Mouse (Mus musculus): ENCODE results near the gene Slc16a7. TPM values are rescaled to one million over a fixed set of nuclear protein-coding genes. Genes with fewer than 3 reads are reported as not detected.

Slc16a7 gene
- polyA plus RNA-seq, 1 experiment from 2014 or later: 10.2 TPM

- Histone ChIP-seq H3K4me2 (ENCODE audit: low read length) (no peak overlapping the region), H3K36me3 (ENCODE audit: control insufficient read depth, insufficient read depth) (no peaks in the 10 kb centered on the region), H3K9ac (replicated peaks; ENCODE audit: low read depth, low read length) (no peak overlapping the region), H3K4me1 (replicated peaks; ENCODE audit: control insufficient read depth, insufficient read depth, low read length) (no peaks in the 10 kb centered on the region), H3K9me3 (ENCODE audit: control insufficient read depth, low read length) (no peaks in the 10 kb centered on the region), H3K27ac (ENCODE audit: low read length) (no peak overlapping the region), H3K27me3 (replicated peaks; ENCODE audit: control insufficient read depth, insufficient read depth, low read length) (no peaks in the 10 kb centered on the region), H3K4me3 (replicated peaks; ENCODE audit: low read length) (no peak overlapping the region)
- 86% methylated on average over 9 of the region's 9 CpGs for WGBS
- no peak for ATAC-seq
These were observed 98.9 kb downstream of the Slc16a7 start for GRCm38 (mm10) chr10:125290320-125290719.

GRCm38 (mm10) chr10:125288560-125288959 lies 100.7 kb downstream of the Slc16a7 start:
- WGBS: 56% methylated on average over 6 of the region's 6 CpGs
- no peaks in the 10 kb centered on the region for H3K9me3 ChIP-seq (ENCODE audit: control insufficient read depth, low read length)
- no peak overlapping the region for H3K4me3 ChIP-seq (replicated peaks; ENCODE audit: low read length)
- H3K9ac ChIP-seq (replicated peaks; ENCODE audit: low read depth, low read length): no peak overlapping the region
- no peaks in the 10 kb centered on the region for H3K4me1 ChIP-seq (replicated peaks; ENCODE audit: control insufficient read depth, insufficient read depth, low read length)
- no peaks in the 10 kb centered on the region for H3K36me3 ChIP-seq (ENCODE audit: control insufficient read depth, insufficient read depth)
- no peaks in the 10 kb centered on the region for H3K27me3 ChIP-seq (replicated peaks; ENCODE audit: control insufficient read depth, insufficient read depth, low read length)
- ATAC-seq: no peak
- H3K4me2 ChIP-seq (ENCODE audit: low read length): no peak overlapping the region
- H3K27ac ChIP-seq (ENCODE audit: low read length): no peak overlapping the region

- Histone ChIP-seq H3K9ac (replicated peaks; ENCODE audit: low read depth, low read length) (no peak overlapping the region), H3K27me3 (replicated peaks; ENCODE audit: control insufficient read depth, insufficient read depth, low read length) (no peaks in the 10 kb centered on the region), H3K27ac (ENCODE audit: low read length) (no peak overlapping the region), H3K36me3 (ENCODE audit: control insufficient read depth, insufficient read depth) (no peaks in the 10 kb centered on the region), H3K4me1 (replicated peaks; ENCODE audit: control insufficient read depth, insufficient read depth, low read length) (no peaks in the 10 kb centered on the region), H3K9me3 (ENCODE audit: control insufficient read depth, low read length) (no peaks in the 10 kb centered on the region), H3K4me2 (ENCODE audit: low read length) (no peak overlapping the region), H3K4me3 (replicated peaks; ENCODE audit: low read length) (no peak overlapping the region)
- WGBS: 67% methylated on average over 5 of the region's 5 CpGs
- no peak for ATAC-seq
These were observed 103.9 kb downstream of the Slc16a7 start for GRCm38 (mm10) chr10:125285386-125285785.

GRCm38 (mm10) chr10:125275149-125275848 lies 114.0 kb downstream of the Slc16a7 start:
- ATAC-seq: 0 out of 2 replicates have a peak, but pooled peaks have one; percentile 57
- Histone ChIP-seq H3K4me1 (replicated peaks; ENCODE audit: control insufficient read depth, insufficient read depth, low read length) (peaks cover 5% of the 10 kb centered on the region), H3K9me3 (ENCODE audit: control insufficient read depth, low read length) (no peaks in the 10 kb centered on the region), H3K9ac (replicated peaks; ENCODE audit: low read depth, low read length) (no peak overlapping the region), H3K4me3 (replicated peaks; ENCODE audit: low read length) (no peak overlapping the region), H3K36me3 (ENCODE audit: control insufficient read depth, insufficient read depth) (no peaks in the 10 kb centered on the region; the same call in 1 of the 2 replicates), H3K4me2 (ENCODE audit: low read length) (no peak overlapping the region), H3K27ac (ENCODE audit: low read length) (no peak overlapping the region), H3K27me3 (replicated peaks; ENCODE audit: control insufficient read depth, insufficient read depth, low read length) (no peaks in the 10 kb centered on the region)
- WGBS: 25% methylated on average over 12 of the region's 12 CpGs

GRCm38 (mm10) chr10:125274519-125275148 lies 114.6 kb downstream of the Slc16a7 start:
- Histone ChIP-seq H3K4me2 (ENCODE audit: low read length) (no peak overlapping the region), H3K27ac (ENCODE audit: low read length) (no peak overlapping the region), H3K9ac (replicated peaks; ENCODE audit: low read depth, low read length) (no peak overlapping the region), H3K36me3 (ENCODE audit: control insufficient read depth, insufficient read depth) (no peaks in the 10 kb centered on the region; the same call in 1 of the 2 replicates), H3K4me3 (replicated peaks; ENCODE audit: low read length) (no peak overlapping the region), H3K9me3 (ENCODE audit: control insufficient read depth, low read length) (no peaks in the 10 kb centered on the region), H3K4me1 (replicated peaks; ENCODE audit: control insufficient read depth, insufficient read depth, low read length) (peaks cover 5% of the 10 kb centered on the region), H3K27me3 (replicated peaks; ENCODE audit: control insufficient read depth, insufficient read depth, low read length) (no peaks in the 10 kb centered on the region)
- WGBS: 28% methylated on average over 5 of the region's 5 CpGs
- no peak for ATAC-seq

GRCm38 (mm10) chr10:125273759-125274158 lies 115.5 kb downstream of the Slc16a7 start:
- H3K9ac ChIP-seq (replicated peaks; ENCODE audit: low read depth, low read length): no peak overlapping the region
- no peak overlapping the region for H3K4me3 ChIP-seq (replicated peaks; ENCODE audit: low read length)
- H3K4me1 ChIP-seq (replicated peaks; ENCODE audit: control insufficient read depth, insufficient read depth, low read length): peaks cover 5% of the 10 kb centered on the region
- ATAC-seq: 0 out of 2 replicates have a peak, but pooled peaks have one; percentile 23
- H3K27me3 ChIP-seq (replicated peaks; ENCODE audit: control insufficient read depth, insufficient read depth, low read length): no peaks in the 10 kb centered on the region
- H3K9me3 ChIP-seq (ENCODE audit: control insufficient read depth, low read length): no peaks in the 10 kb centered on the region
- H3K36me3 ChIP-seq (ENCODE audit: control insufficient read depth, insufficient read depth): no peaks in the 10 kb centered on the region; the same call in 1 of the 2 replicates
- H3K27ac ChIP-seq (ENCODE audit: low read length): no peak overlapping the region
- WGBS: 31% methylated on average over 7 of the region's 7 CpGs
- no peak overlapping the region for H3K4me2 ChIP-seq (ENCODE audit: low read length)

- no peaks in the 10 kb centered on the region for H3K36me3 ChIP-seq (ENCODE audit: control insufficient read depth, insufficient read depth)
These were observed 117.8 kb downstream of the Slc16a7 start for GRCm38 (mm10) chr10:125271448-125271847.

GRCm38 (mm10) chr10:125270266-125270665 lies 119.0 kb downstream of the Slc16a7 start:
- no peaks in the 10 kb centered on the region for H3K36me3 ChIP-seq (ENCODE audit: control insufficient read depth, insufficient read depth)
- WGBS: 85% methylated on average over 5 of the region's 5 CpGs

More at GRCm38 (mm10) chr10:125271448-125271847, 117.8 kb downstream of the Slc16a7 start:
- H3K9me3 ChIP-seq (ENCODE audit: control insufficient read depth, low read length): no peaks in the 10 kb centered on the region
- H3K4me1 ChIP-seq (replicated peaks; ENCODE audit: control insufficient read depth, insufficient read depth, low read length): peaks cover 5% of the 10 kb centered on the region
- H3K27me3 ChIP-seq (replicated peaks; ENCODE audit: control insufficient read depth, insufficient read depth, low read length): no peaks in the 10 kb centered on the region
- no peak overlapping the region for H3K4me3 ChIP-seq (replicated peaks; ENCODE audit: low read length)
- no peak for ATAC-seq
- H3K9ac ChIP-seq (replicated peaks; ENCODE audit: low read depth, low read length): no peak overlapping the region
- no peak overlapping the region for H3K4me2 ChIP-seq (ENCODE audit: low read length)
- 84% methylated on average over 5 of the region's 5 CpGs for WGBS
- H3K27ac ChIP-seq (ENCODE audit: low read length): no peak overlapping the region

GRCm38 (mm10) chr10:125266322-125266721 lies 122.9 kb downstream of the Slc16a7 start:
- Histone ChIP-seq H3K4me1 (replicated peaks; ENCODE audit: control insufficient read depth, insufficient read depth, low read length) (peaks cover 3% of the 10 kb centered on the region), H3K9ac (replicated peaks; ENCODE audit: low read depth, low read length) (no peak overlapping the region), H3K27ac (ENCODE audit: low read length) (no peak overlapping the region), H3K9me3 (ENCODE audit: control insufficient read depth, low read length) (no peaks in the 10 kb centered on the region), H3K36me3 (ENCODE audit: control insufficient read depth, insufficient read depth) (no peaks in the 10 kb centered on the region), H3K27me3 (replicated peaks; ENCODE audit: control insufficient read depth, insufficient read depth, low read length) (no peaks in the 10 kb centered on the region), H3K4me3 (replicated peaks; ENCODE audit: low read length) (no peak overlapping the region), H3K4me2 (ENCODE audit: low read length) (no peak overlapping the region; the same call in 1 of the 2 replicates)
- WGBS: 42% methylated on average over 4 of the region's 4 CpGs
- ATAC-seq: no peak

More at GRCm38 (mm10) chr10:125270266-125270665, 119.0 kb downstream of the Slc16a7 start:
- Histone ChIP-seq H3K9ac (replicated peaks; ENCODE audit: low read depth, low read length) (no peak overlapping the region), H3K4me2 (ENCODE audit: low read length) (no peak overlapping the region), H3K9me3 (ENCODE audit: control insufficient read depth, low read length) (no peaks in the 10 kb centered on the region), H3K4me1 (replicated peaks; ENCODE audit: control insufficient read depth, insufficient read depth, low read length) (peaks cover 5% of the 10 kb centered on the region), H3K4me3 (replicated peaks; ENCODE audit: low read length) (no peak overlapping the region), H3K27ac (ENCODE audit: low read length) (no peak overlapping the region), H3K27me3 (replicated peaks; ENCODE audit: control insufficient read depth, insufficient read depth, low read length) (no peaks in the 10 kb centered on the region)
- no peak for ATAC-seq

All from forebrain, embryonic 16.5 days (tissue).